Mouse (Mus musculus) liver, embryonic 13.5 days (tissue): ENCODE measurements around the gene Tom1l2. TPM values are rescaled to one million over a fixed set of nuclear protein-coding genes. Genes with fewer than 3 reads are reported as not detected.

Source experiments
- ATAC-seq: fragments of 200-750 bp; cut with Nextera tagmentation; 2 replicates; pipeline ENCODE4 v1.8.0; 2017; ENCODE audit warnings: low read depth, mild to moderate bottlenecking, moderate number of reproducible peaks, moderate library complexity
- DNase-seq: peaks from one replicate; pipeline ENCODE4 v3.0.0; 2022
- H3K27ac ChIP-seq: fragments of 300-500 bp; sonication (generic); 2 replicates; pipeline ENCODE4 v1.5.1; 2015; ENCODE audit warnings: moderate library complexity, mild to moderate bottlenecking, inconsistent platforms
- H3K27me3 ChIP-seq: fragments of 300-500 bp; sonication (generic); 2 replicates; pipeline ENCODE4 v1.6.1; 2015; ENCODE audit warnings: mild to moderate bottlenecking, inconsistent platforms
- H3K36me3 ChIP-seq: fragments of 300-500 bp; sonication (generic); 2 replicates; pipeline ENCODE4 v1.6.1; 2015; ENCODE audit warnings: mild to moderate bottlenecking, inconsistent platforms
- H3K4me1 ChIP-seq: fragments of 300-500 bp; sonication (generic); replicated peaks from 2 replicates; pipeline ENCODE4 v1.6.1; 2015; ENCODE audit warnings: inconsistent platforms
- H3K4me2 ChIP-seq: fragments of 300-500 bp; sonication (generic); 2 replicates; pipeline ENCODE4 v1.6.1; 2015; ENCODE audit warnings: inconsistent platforms, mild to moderate bottlenecking, moderate library complexity
- H3K4me3 ChIP-seq: fragments of 300-500 bp; sonication (generic); replicated peaks from 2 replicates; pipeline ENCODE4 v1.5.1; 2015; ENCODE audit warnings: mild to moderate bottlenecking, inconsistent platforms
- H3K9ac ChIP-seq: fragments of 300-500 bp; sonication (generic); 2 replicates; pipeline ENCODE4 v1.6.1; 2015; ENCODE audit warnings: mild to moderate bottlenecking, inconsistent platforms
- H3K9me3 ChIP-seq: fragments of 300-500 bp; sonication (generic); replicated peaks from 2 replicates; pipeline ENCODE4 v1.6.1; 2016; ENCODE audit warnings: inconsistent platforms
- WGBS: fragments of 180-500 bp; shearing (Covaris S2); methylation state at CpG from one replicate; pipeline ENCODE4 v1.1.7; 2015; ENCODE audit not compliant: insufficient replicate concordance; 5-methylcytosine and 5-hydroxymethylcytosine counted together
- polyA plus RNA-seq: library from polyadenylated mRNA; unstranded; fragments of >200 nt; fragmentation: Nextera tagmentation; extraction: Ambion mirVana; gene quantifications from 2 replicates; pipeline ENCODE4 v1.2.1, GENCODE M21; 2015

Tom1l2 gene
- 4.6 and 5.1 TPM in 2 replicates for polyA plus RNA-seq

- Histone ChIP-seq H3K9me3 (no peaks in the 10 kb centered on the region), H3K9ac (peak within 1 kb of the TSS; percentile 87), H3K4me2 (peak within 1 kb of the TSS; percentile 93), H3K4me1 (peaks cover 46% of the 10 kb centered on the region), H3K27me3 (no peaks in the 10 kb centered on the region), H3K36me3 (no peaks in the 10 kb centered on the region), H3K4me3 (peak within 1 kb of the TSS; percentile 81), H3K27ac (peak within 1 kb of the TSS; percentile 84)
- ATAC-seq (peak; percentile 98), DNase-seq (peak; percentile 100)
- under 1% methylated on average over 57 of the region's 57 CpGs for WGBS
Measured at GRCm38 (mm10) chr11:60352559-60353411, at the start of gene Tom1l2, which contains the start of gene Drc3. Tom1l2 (minus strand) TSS chr11:60352905. Drc3 (plus strand) TSS chr11:60353329.

- Histone ChIP-seq H3K4me3 (no peak overlapping the region), H3K9me3 (no peaks in the 10 kb centered on the region), H3K9ac (no peak overlapping the region), H3K4me2 (no peak overlapping the region), H3K27me3 (no peaks in the 10 kb centered on the region), H3K27ac (no peak overlapping the region), H3K4me1 (no peaks in the 10 kb centered on the region), H3K36me3 (peaks cover 23% of the 10 kb centered on the region)
- DNase-seq (no peak), ATAC-seq (no peak)
- 70% methylated on average over 2 of the region's 2 CpGs for WGBS
Measured at GRCm38 (mm10) chr11:60397172-60397571, 44.5 kb upstream of the Tom1l2 start.

GRCm38 (mm10) chr11:60396546-60396945 lies 43.8 kb upstream of the Tom1l2 start:
- 70% methylated on average over 6 of the region's 6 CpGs for WGBS
- no peak overlapping the region for H3K4me3 ChIP-seq
- no peak for ATAC-seq

GRCm38 (mm10) chr11:60391346-60391745 lies 38.6 kb upstream of the Tom1l2 start:
- H3K36me3 ChIP-seq, result no peaks in the 10 kb centered on the region
- no peaks in the 10 kb centered on the region for H3K4me1 ChIP-seq
- no peak overlapping the region for H3K4me2 ChIP-seq
- WGBS, result 68% methylated on average over 6 of the region's 6 CpGs
- no peak overlapping the region for H3K27ac ChIP-seq
- H3K9ac ChIP-seq, result no peak overlapping the region
- no peak overlapping the region for H3K4me3 ChIP-seq
- no peaks in the 10 kb centered on the region for H3K9me3 ChIP-seq
- no peak for ATAC-seq
- 0 out of 2 replicates have a peak, but pooled peaks cover 7% of the 10 kb centered on the region for H3K27me3 ChIP-seq
- DNase-seq, result no peak

More at GRCm38 (mm10) chr11:60396546-60396945, 43.8 kb upstream of the Tom1l2 start:
- Histone ChIP-seq H3K27ac (no peak overlapping the region), H3K4me2 (no peak overlapping the region), H3K36me3 (peaks cover 16% of the 10 kb centered on the region), H3K4me1 (no peaks in the 10 kb centered on the region), H3K9ac (no peak overlapping the region), H3K9me3 (no peaks in the 10 kb centered on the region), H3K27me3 (no peaks in the 10 kb centered on the region)
- DNase-seq, result no peak

- H3K9me3 ChIP-seq, result no peaks in the 10 kb centered on the region
- H3K4me1 ChIP-seq, result no peaks in the 10 kb centered on the region
- 74% methylated on average over 2 of the region's 2 CpGs for WGBS
- no peak overlapping the region for H3K4me2 ChIP-seq
- H3K27ac ChIP-seq, result no peak overlapping the region
- no peak for ATAC-seq
- H3K4me3 ChIP-seq, result no peak overlapping the region
- no peak for DNase-seq
- no peaks in the 10 kb centered on the region for H3K36me3 ChIP-seq
- no peak overlapping the region for H3K9ac ChIP-seq
- H3K27me3 ChIP-seq, result peaks cover 29% of the 10 kb centered on the region
Measured at GRCm38 (mm10) chr11:60387944-60388343, 35.2 kb upstream of the Tom1l2 start.

GRCm38 (mm10) chr11:60385946-60386345 lies 33.2 kb upstream of the Tom1l2 start:
- no peaks in the 10 kb centered on the region for H3K9me3 ChIP-seq
- H3K9ac ChIP-seq, result no peak overlapping the region
- WGBS, result 60% methylated on average over 5 of the region's 5 CpGs
- no peak overlapping the region for H3K4me3 ChIP-seq
- H3K4me1 ChIP-seq, result no peaks in the 10 kb centered on the region
- DNase-seq, result no peak
- H3K27ac ChIP-seq, result no peak overlapping the region
- ATAC-seq, result no peak
- H3K36me3 ChIP-seq, result no peaks in the 10 kb centered on the region
- H3K4me2 ChIP-seq, result no peak overlapping the region
- H3K27me3 ChIP-seq, result peaks cover 29% of the 10 kb centered on the region

GRCm38 (mm10) chr11:60384762-60385421 lies 32.2 kb upstream of the Tom1l2 start:
- WGBS, result 23% methylated on average over 16 of the region's 16 CpGs
- no peak overlapping the region for H3K27ac ChIP-seq
- H3K4me3 ChIP-seq, result no peak overlapping the region
- peaks cover 29% of the 10 kb centered on the region for H3K27me3 ChIP-seq
- H3K4me1 ChIP-seq, result no peaks in the 10 kb centered on the region
- H3K9ac ChIP-seq, result no peak overlapping the region
- no peak overlapping the region for H3K4me2 ChIP-seq
- no peak for DNase-seq
- ATAC-seq, result no peak
- H3K9me3 ChIP-seq, result no peaks in the 10 kb centered on the region
- H3K36me3 ChIP-seq, result no peaks in the 10 kb centered on the region

- WGBS, result 76% methylated on average over 6 of the region's 6 CpGs
- no peaks in the 10 kb centered on the region for H3K9me3 ChIP-seq
- no peak overlapping the region for H3K27ac ChIP-seq
- H3K4me1 ChIP-seq, result no peaks in the 10 kb centered on the region
- H3K36me3 ChIP-seq, result no peaks in the 10 kb centered on the region
- H3K4me2 ChIP-seq, result no peak overlapping the region
- no peak overlapping the region for H3K4me3 ChIP-seq
- DNase-seq, result no peak
- peaks cover 29% of the 10 kb centered on the region for H3K27me3 ChIP-seq
- no peak for ATAC-seq
- no peak overlapping the region for H3K9ac ChIP-seq
Measured at GRCm38 (mm10) chr11:60383518-60383917, 30.8 kb upstream of the Tom1l2 start.

- no peak overlapping the region for H3K27ac ChIP-seq
- ATAC-seq, result no peak
- no peak for DNase-seq
- no peaks in the 10 kb centered on the region for H3K27me3 ChIP-seq
- H3K9ac ChIP-seq, result no peak overlapping the region
- no peak overlapping the region for H3K4me2 ChIP-seq
- H3K4me3 ChIP-seq, result no peak overlapping the region
- no peaks in the 10 kb centered on the region for H3K4me1 ChIP-seq
- 76% methylated on average over 6 of the region's 6 CpGs for WGBS
- no peaks in the 10 kb centered on the region for H3K9me3 ChIP-seq
- no peaks in the 10 kb centered on the region for H3K36me3 ChIP-seq
Measured at GRCm38 (mm10) chr11:60374481-60374880, 21.8 kb upstream of the Tom1l2 start.

GRCm38 (mm10) chr11:60370431-60370830 lies 17.7 kb upstream of the Tom1l2 start:
- H3K27me3 ChIP-seq, result 0 out of 2 replicates have a peak, but pooled peaks cover 4% of the 10 kb centered on the region
- WGBS, result 73% methylated on average over 13 of the region's 13 CpGs
- DNase-seq (no peak), ATAC-seq (no peak)
- no peak overlapping the region for H3K4me3 ChIP-seq
- H3K9me3 ChIP-seq, result no peaks in the 10 kb centered on the region
- H3K4me2 ChIP-seq, result no peak overlapping the region
- H3K36me3 ChIP-seq, result no peaks in the 10 kb centered on the region
- no peaks in the 10 kb centered on the region for H3K4me1 ChIP-seq
- H3K27ac ChIP-seq, result no peak overlapping the region
- no peak overlapping the region for H3K9ac ChIP-seq

- DNase-seq (no peak), ATAC-seq (no peak)
- no peak overlapping the region for H3K4me2 ChIP-seq
- H3K27me3 ChIP-seq, result 0 out of 2 replicates have a peak, but pooled peaks cover 4% of the 10 kb centered on the region
- H3K9me3 ChIP-seq, result no peaks in the 10 kb centered on the region
- H3K36me3 ChIP-seq, result no peaks in the 10 kb centered on the region
- H3K4me3 ChIP-seq, result no peak overlapping the region
- 66% methylated on average over 4 of the region's 4 CpGs for WGBS
- no peaks in the 10 kb centered on the region for H3K4me1 ChIP-seq
- no peak overlapping the region for H3K9ac ChIP-seq
- H3K27ac ChIP-seq, result no peak overlapping the region
Measured at GRCm38 (mm10) chr11:60369448-60369847, 16.7 kb upstream of the Tom1l2 start.
